Mouse (Mus musculus) heart, adult 8-10 months (tissue): ENCODE data around the gene Ccdc7a. TPM values are rescaled to one million over a fixed set of nuclear protein-coding genes. Genes with fewer than 3 reads are reported as not detected.
A peak's percentile ranks its signal among the peaks of the same experiment; 100 is the strongest.

Source experiments
- DNase-seq: peaks from one replicate; pipeline ENCODE4 v3.0.0; 2022; ENCODE audit warnings: low spot score
- total RNA-seq, 4 experiments: library from RNA; stranded (reverse); gene quantifications; 2 replicates each; pipeline ENCODE4 v1.2.4; 2022

Ccdc7a gene
- total RNA-seq, 4 experiments from 2014 or later = not detected

DNA sequence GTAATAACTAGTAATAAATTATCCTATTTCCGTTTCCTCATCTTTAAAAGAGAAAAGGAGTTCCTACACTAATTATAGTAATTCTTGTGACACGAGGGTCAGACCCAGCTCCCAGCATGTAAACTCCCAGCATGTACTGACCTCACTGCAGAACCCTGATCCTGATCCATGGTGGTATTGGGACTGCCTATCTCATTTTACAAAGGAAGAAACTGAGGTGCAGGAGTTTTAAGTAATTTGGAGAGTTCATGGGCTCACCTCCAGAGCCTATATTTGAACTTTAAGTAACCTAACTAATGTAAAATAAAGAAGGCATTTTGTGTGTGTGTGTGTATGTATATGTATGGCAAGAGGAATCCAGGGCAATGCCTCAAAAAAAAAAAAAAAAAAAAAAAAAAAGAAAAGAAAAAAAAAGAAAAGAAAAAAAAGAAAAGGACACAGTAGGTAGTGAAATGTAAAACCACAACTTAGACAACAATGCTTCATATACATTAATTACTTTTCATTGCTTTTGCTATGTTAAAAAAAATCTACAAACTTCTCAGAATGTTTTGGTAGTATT is 378.8 kb downstream of the Ccdc7a start:
- no peak for DNase-seq

- DNase-seq = peak; percentile 94
Observed at GRCm38 (mm10) chr8:128685507-128686428, 379.5 kb downstream of the Ccdc7a start, which contains the start of gene Itgb1. Gene Itgb1 (plus strand): TSS chr8:128685654.

DNA sequence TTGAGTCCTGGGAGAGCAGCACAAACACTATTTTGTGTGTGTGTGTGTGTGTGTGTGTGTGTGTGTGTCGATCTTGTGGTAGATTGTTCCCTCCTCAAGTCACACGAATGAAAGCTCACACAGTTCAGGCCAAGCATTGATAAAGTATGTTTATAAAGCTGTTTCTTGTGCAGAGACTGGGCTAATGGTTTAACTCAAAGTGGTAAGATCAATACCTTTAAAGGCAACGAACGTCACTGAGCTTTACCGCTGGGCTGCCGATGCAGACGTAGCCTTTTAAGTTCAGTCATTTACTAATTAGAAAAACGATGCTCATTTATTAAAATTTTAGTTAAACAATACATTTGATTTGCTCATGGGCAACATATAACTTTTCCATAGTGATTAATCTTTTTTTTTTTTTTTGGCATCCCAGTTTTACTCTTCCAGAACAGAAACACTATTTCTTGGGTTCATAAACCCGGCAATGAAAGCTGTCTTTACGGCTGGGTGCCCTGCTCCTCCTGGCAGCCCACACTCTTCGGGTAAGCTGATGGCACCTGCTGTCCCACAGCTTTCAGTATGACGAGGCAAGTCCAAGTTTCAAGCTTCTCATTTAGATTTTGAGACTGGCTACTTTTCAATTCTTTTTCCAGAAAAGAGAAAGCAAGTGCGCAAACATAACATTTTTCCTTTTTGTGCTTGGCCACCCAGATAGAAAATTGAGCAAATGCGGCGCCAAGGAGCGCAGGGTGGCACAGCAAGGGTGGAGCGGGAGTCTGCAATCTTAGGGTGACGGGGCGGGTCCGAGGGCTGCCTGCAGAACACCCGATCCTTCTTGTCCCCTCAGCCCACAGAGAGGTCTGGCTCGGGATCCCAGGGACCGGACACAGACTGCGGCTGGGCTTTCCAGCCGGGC is 380.5 kb downstream of the Ccdc7a start:
- DNase-seq = no peak

Other genes starting within 250 kb of the Ccdc7a start
- not detected for gene Ccdc7b, start 1.6 kb upstream of the Ccdc7a start, total RNA-seq
- gene Gm10999, start 66.1 kb upstream of the Ccdc7a start, total RNA-seq = not detected
- gene 2610044O15Rik8, start 168.9 kb upstream of the Ccdc7a start, total RNA-seq = 10 to 100 TPM; 16.2 to 18.1 (median 16.6) TPM